Mouse (Mus musculus) thymus, adult 2 months (tissue): ENCODE results near the gene Nanos2. TPM values are rescaled to one million over a fixed set of nuclear protein-coding genes. Genes with fewer than 3 reads are reported as not detected.

ENCODE experiments used
- DNase-seq: peaks from one replicate; pipeline ENCODE4 v3.0.0; 2021
- H3K27ac ChIP-seq: fragments of 200-500 bp; 2 replicates; pipeline ENCODE4 v1.5.1; 2012; ENCODE audit warnings: low read length, control low read depth; ENCODE audit not compliant: control insufficient read depth, insufficient read depth
- H3K27me3 ChIP-seq: fragments of 200-500 bp; 2 replicates; pipeline ENCODE4 v1.6.1; 2012; ENCODE audit warnings: mild to moderate bottlenecking, low read length, moderate library complexity, mixed read lengths; ENCODE audit not compliant: control insufficient read depth, insufficient read depth
- H3K36me3 ChIP-seq: fragments of 200-500 bp; 2 replicates; pipeline ENCODE4 v1.6.1; 2012; ENCODE audit warnings: mild to moderate bottlenecking, low read length, moderate library complexity; ENCODE audit not compliant: control insufficient read depth, insufficient read depth
- H3K4me1 ChIP-seq: fragments of 200-500 bp; replicated peaks from 2 replicates; pipeline ENCODE4 v1.6.1; 2012; ENCODE audit warnings: low read length; ENCODE audit not compliant: control insufficient read depth, insufficient read depth
- H3K4me3 ChIP-seq: fragments of 200-500 bp; 2 replicates; pipeline ENCODE4 v1.5.1; 2012; ENCODE audit warnings: mild to moderate bottlenecking, low read length, control low read depth, moderate library complexity; ENCODE audit not compliant: control insufficient read depth, insufficient read depth
- CTCF ChIP-seq: fragments of 200-500 bp; IDR thresholded peaks from 2 replicates; pipeline ENCODE4 v1.5.1; 2012; ENCODE audit warnings: mild to moderate bottlenecking, control low read depth, low read length, moderate library complexity, borderline replicate concordance; ENCODE audit not compliant: control insufficient read depth, poor library complexity, insufficient read depth; ENCODE audit errors: extremely low read depth
- POLR2A ChIP-seq: fragments of 200-500 bp; IDR thresholded peaks from 2 replicates; pipeline ENCODE4 v1.6.1; 2012; ENCODE audit warnings: mild to moderate bottlenecking, low read length, control low read depth, moderate library complexity; ENCODE audit not compliant: control insufficient read depth, poor library complexity, insufficient read depth; ENCODE audit errors: extremely low read depth
- WGBS: fragments of 180-500 bp; shearing (Covaris S2); methylation state at CpG from one replicate; pipeline ENCODE4 v1.1.7; 2018; 5-methylcytosine and 5-hydroxymethylcytosine counted together
- polyA plus RNA-seq: library from polyadenylated mRNA; depleted of rRNA; stranded (reverse); fragments of >200 nt; gene quantifications from 2 replicates; pipeline ENCODE4 v1.2.3, GENCODE M21; 2012; rRNA removed

The Nanos2 gene
- polyA plus RNA-seq, 1 experiment = 0.12 TPM

- no peak within 1 kb of the TSS for H3K27ac ChIP-seq
- no peaks in the 10 kb centered on the region for H3K27me3 ChIP-seq
- peak within 1 kb of the TSS; percentile 82 for H3K4me3 ChIP-seq
- TF ChIP-seq CTCF (0 out of 2 replicates have a peak, but pooled peaks have one; percentile 44), POLR2A (no peak)
- 6% methylated on average over 30 of the region's 30 CpGs for WGBS
- H3K4me1 ChIP-seq = peaks cover 18% of the 10 kb centered on the region
- DNase-seq = peak; percentile 45
- H3K36me3 ChIP-seq = no peaks in the 10 kb centered on the region
These were observed 36.2 kb downstream of the Nanos2 start, which contains the start of gene Foxa3 for GRCm38 (mm10) chr7:19023357-19023814. Gene Foxa3 (minus strand): TSS chr7:19023538.

DNA sequence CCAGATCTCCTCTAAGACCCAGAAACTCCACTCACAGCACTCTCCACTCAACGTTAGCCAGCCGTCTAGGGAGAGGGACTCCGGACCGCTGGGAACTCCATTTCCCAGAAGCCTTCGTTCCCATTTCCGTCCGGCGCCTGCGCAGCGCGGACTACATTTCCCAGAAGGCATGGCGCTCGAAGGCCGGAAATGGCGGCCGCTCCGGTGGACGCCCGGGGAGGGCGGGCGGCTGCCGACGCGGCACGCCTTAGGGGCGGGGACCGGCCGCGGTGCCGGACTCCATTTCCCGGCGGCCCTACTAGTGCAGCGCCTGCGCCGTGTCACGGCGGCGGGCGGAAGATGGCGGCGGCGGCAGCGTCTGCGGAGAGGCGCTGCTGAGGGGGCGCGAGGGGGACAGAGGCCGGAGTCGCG lies 36.9 kb downstream of the Nanos2 start, which contains the start of gene Sympk:
TSS of gene Sympk (plus strand) at position 282 of the 411 bp plus-strand sequence.
- Histone ChIP-seq H3K36me3 (no peaks in the 10 kb centered on the region), H3K27ac (no peak within 1 kb of the TSS), H3K4me3 (peak within 1 kb of the TSS; percentile 82), H3K27me3 (no peaks in the 10 kb centered on the region), H3K4me1 (peaks cover 18% of the 10 kb centered on the region)
- peak; percentile 95 for DNase-seq
- under 1% methylated on average over 49 of the region's 50 CpGs for WGBS
- TF ChIP-seq CTCF = peak; percentile 72; the same call in 1 of the 2 replicates
- TF ChIP-seq POLR2A = peak; percentile 82

- Histone ChIP-seq H3K27ac (no peak overlapping the region), H3K4me3 (peak overlapping the region; percentile 82), H3K27me3 (no peaks in the 10 kb centered on the region), H3K36me3 (peaks cover 3% of the 10 kb centered on the region), H3K4me1 (peaks cover 18% of the 10 kb centered on the region)
- 2% methylated on average over 36 of the region's 36 CpGs for WGBS
- DNase-seq = peak; percentile 53
- TF ChIP-seq POLR2A = no peak
These were observed 37.5 kb downstream of the Nanos2 start for GRCm38 (mm10) chr7:19024581-19025255.

DNA sequence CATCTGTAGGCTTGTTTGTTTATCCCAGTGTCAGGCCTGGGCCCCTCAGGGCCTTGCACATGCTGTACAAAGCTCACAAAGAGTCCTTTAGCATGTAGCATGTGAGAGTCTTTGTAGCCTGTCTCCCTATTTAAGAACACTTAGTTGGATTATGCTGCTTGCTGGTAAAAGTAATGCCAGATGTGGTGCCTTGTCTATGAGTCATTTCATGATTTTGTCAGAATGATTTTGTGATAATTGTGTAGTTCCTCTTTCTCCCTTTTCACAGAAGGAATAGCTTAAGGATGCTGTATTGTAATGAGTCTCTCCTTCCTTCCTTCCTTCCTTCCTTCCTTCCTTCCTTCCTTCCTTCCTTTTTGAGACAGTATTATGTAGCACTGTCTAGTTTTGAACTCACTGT lies 40.9 kb downstream of the Nanos2 start:
- H3K4me3 ChIP-seq = no peak overlapping the region
- no peak overlapping the region for H3K27ac ChIP-seq
- no peaks in the 10 kb centered on the region for H3K27me3 ChIP-seq
- H3K4me1 ChIP-seq = peaks cover 11% of the 10 kb centered on the region
- H3K36me3 ChIP-seq = peaks cover 32% of the 10 kb centered on the region
- TF ChIP-seq CTCF = no peak
- TF ChIP-seq POLR2A = no peak
- no peak for DNase-seq

GRCm38 (mm10) chr7:19029084-19029653 lies 42.0 kb downstream of the Nanos2 start:
- no peaks in the 10 kb centered on the region for H3K27me3 ChIP-seq
- H3K4me3 ChIP-seq = no peak overlapping the region
- TF ChIP-seq POLR2A (no peak), CTCF (peak; percentile 86)
- DNase-seq = peak; percentile 65
- H3K36me3 ChIP-seq = peaks cover 35% of the 10 kb centered on the region
- no peak overlapping the region for H3K27ac ChIP-seq
- H3K4me1 ChIP-seq = peaks cover 5% of the 10 kb centered on the region
- WGBS = 73% methylated on average over 6 of the region's 6 CpGs

DNA sequence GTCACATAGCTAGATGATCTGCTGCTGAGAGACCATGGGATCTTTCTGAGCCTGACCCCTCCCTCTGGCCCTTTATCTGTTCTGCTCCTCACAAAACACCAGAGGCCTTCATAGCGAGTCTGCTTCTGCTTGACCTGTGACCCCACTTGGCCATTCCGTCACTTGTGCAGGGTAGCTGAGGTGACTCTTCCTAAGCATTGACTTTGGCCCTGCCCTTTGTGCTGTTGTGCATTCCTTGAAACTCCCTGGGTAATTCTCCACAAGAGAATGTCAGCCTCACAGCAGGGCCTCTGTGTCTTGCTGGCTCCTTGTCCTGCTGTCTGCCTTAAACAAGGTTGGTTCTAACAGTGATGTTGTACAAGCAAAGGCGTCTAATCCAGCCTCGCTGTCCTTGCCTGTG lies 44.4 kb downstream of the Nanos2 start:
- Histone ChIP-seq H3K27ac (no peak overlapping the region), H3K4me1 (no peaks in the 10 kb centered on the region), H3K27me3 (no peaks in the 10 kb centered on the region), H3K4me3 (no peak overlapping the region), H3K36me3 (peaks cover 51% of the 10 kb centered on the region)
- TF ChIP-seq CTCF (no peak), POLR2A (no peak)
- DNase-seq = no peak
- WGBS = 94% methylated on average over 4 of the region's 4 CpGs

Other genes starting within 250 kb of the Nanos2 start
- not detected in 2 replicates for gene Psg19, start 188.9 kb upstream of the Nanos2 start, polyA plus RNA-seq
- gene Psg17, start 165.8 kb upstream of the Nanos2 start, polyA plus RNA-seq = 0.09 TPM in 2 replicates
- 1.1 and 1.6 TPM in 2 replicates for gene Mill2, start 147.4 kb upstream of the Nanos2 start, polyA plus RNA-seq
- gene Pglyrp1, start 116.1 kb upstream of the Nanos2 start, polyA plus RNA-seq = 49.8 and 59.4 TPM in 2 replicates
- 56.5 and 67.1 TPM in 2 replicates for gene Ccdc61, start 77.0 kb upstream of the Nanos2 start, polyA plus RNA-seq
- 0.39 and 0.40 TPM in 2 replicates for gene Nova2, start 61.5 kb upstream of the Nanos2 start, polyA plus RNA-seq
- 3.6 and 5.0 TPM in 2 replicates for gene Mypop, start 3.8 kb downstream of the Nanos2 start, polyA plus RNA-seq
- gene Irf2bp1, start 16.6 kb downstream of the Nanos2 start, polyA plus RNA-seq = 67.2 and 76.3 TPM in 2 replicates
- gene Foxa3, start 36.1 kb downstream of the Nanos2 start, polyA plus RNA-seq = 0.51 and 0.69 TPM in 2 replicates
- 150 and 189 TPM in 2 replicates for gene Sympk, start 37.0 kb downstream of the Nanos2 start, polyA plus RNA-seq
- 0.05 and 0.18 TPM in 2 replicates for gene Rsph6a, start 67.3 kb downstream of the Nanos2 start, polyA plus RNA-seq
- 50.7 and 55.6 TPM in 2 replicates for gene Dmwd, start 88.8 kb downstream of the Nanos2 start, polyA plus RNA-seq
- 108 and 154 TPM in 2 replicates for gene Dmpk, start 96.4 kb downstream of the Nanos2 start, polyA plus RNA-seq
- gene Six5, start 107.2 kb downstream of the Nanos2 start, polyA plus RNA-seq = 14.8 and 20.0 TPM in 2 replicates
- gene Gm4969, start 131.0 kb downstream of the Nanos2 start, polyA plus RNA-seq = 0.24 and 0.31 TPM in 2 replicates
- 29.2 and 30.1 TPM in 2 replicates for gene Fbxo46, start 132.5 kb downstream of the Nanos2 start, polyA plus RNA-seq
- 15.3 and 18.2 TPM in 2 replicates for gene Qpctl, start 161.9 kb downstream of the Nanos2 start, polyA plus RNA-seq
- gene Snrpd2, start 162.3 kb downstream of the Nanos2 start, polyA plus RNA-seq = 32.8 and 36.7 TPM in 2 replicates
- 0.73 and 0.79 TPM in 2 replicates for gene Gipr, start 178.7 kb downstream of the Nanos2 start, polyA plus RNA-seq
- 38.9 and 40.3 TPM in 2 replicates for gene Eml2, start 189.0 kb downstream of the Nanos2 start, polyA plus RNA-seq
- gene Gpr4, start 225.1 kb downstream of the Nanos2 start, polyA plus RNA-seq = 4.2 and 5.5 TPM in 2 replicates
- 46.5 and 46.7 TPM in 2 replicates for gene Opa3, start 240.9 kb downstream of the Nanos2 start, polyA plus RNA-seq